Mouse (Mus musculus): ENCODE measurements around the gene a. TPM values are rescaled to one million over a fixed set of nuclear protein-coding genes. Genes with fewer than 3 reads are reported as not detected.
A peak's percentile ranks its signal among the peaks of the same experiment; 100 is the strongest.

Gene a
- polyA plus RNA-seq, 1 experiment from 2014 or later: 0.32 TPM

GRCm38 (mm10) chr2:155057361-155057760 lies 266.2 kb downstream of the a start:
- ATAC-seq (ENCODE audit: extremely low read depth, insufficient number of reproducible peaks, low FRiP score, low TSS enrichment): no peak
- H3K27ac ChIP-seq (replicated peaks): no peak overlapping the region
- H3K27me3 ChIP-seq (replicated peaks): no peaks in the 10 kb centered on the region
- H3K4me1 ChIP-seq: no peaks in the 10 kb centered on the region
- no peak overlapping the region for H3K9ac ChIP-seq
- WGBS: 57% methylated on average over 1 of the region's 1 CpGs
- no peak overlapping the region for H3K4me3 ChIP-seq
- H3K36me3 ChIP-seq: peaks cover 27% of the 10 kb centered on the region
- no peak overlapping the region for H3K4me2 ChIP-seq
- H3K9me3 ChIP-seq: no peaks in the 10 kb centered on the region

DNA sequence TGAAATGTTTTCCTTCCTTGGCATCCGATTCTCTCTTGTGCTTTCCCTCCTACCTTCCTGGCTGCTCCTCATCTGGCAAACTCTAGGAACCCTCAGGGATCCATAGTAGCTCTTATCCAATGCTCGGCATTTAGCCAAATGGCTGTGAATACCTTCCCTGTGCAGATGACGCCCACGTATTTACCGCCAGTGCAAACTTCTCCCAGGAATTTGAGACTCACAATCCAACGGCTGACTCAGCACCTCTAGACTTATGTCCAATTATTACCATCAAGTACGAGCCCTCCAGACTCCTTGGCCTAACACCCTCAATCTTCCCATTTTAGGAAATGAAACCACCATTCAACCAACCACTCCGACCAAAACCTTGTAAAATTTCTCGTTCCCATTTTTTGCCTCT lies 279.8 kb downstream of the a start:
- no peak overlapping the region for H3K9ac ChIP-seq
- no peak overlapping the region for H3K4me3 ChIP-seq
- peaks cover 26% of the 10 kb centered on the region for H3K36me3 ChIP-seq
- H3K4me2 ChIP-seq: no peak overlapping the region
- H3K9me3 ChIP-seq: no peaks in the 10 kb centered on the region
- ATAC-seq (ENCODE audit: extremely low read depth, insufficient number of reproducible peaks, low FRiP score, low TSS enrichment): no peak
- peaks cover 22% of the 10 kb centered on the region for H3K4me1 ChIP-seq
- H3K27ac ChIP-seq (replicated peaks): no peak overlapping the region
- WGBS: 80% methylated on average over 9 of the region's 9 CpGs
- H3K27me3 ChIP-seq (replicated peaks): no peaks in the 10 kb centered on the region

- peak overlapping the region; percentile 93; the same call in 1 of the 2 replicates for H3K9ac ChIP-seq
- H3K36me3 ChIP-seq: peaks cover 11% of the 10 kb centered on the region
- peak overlapping the region; percentile 82 for H3K4me2 ChIP-seq
- H3K27ac ChIP-seq (replicated peaks): no peak overlapping the region
- ATAC-seq (ENCODE audit: extremely low read depth, insufficient number of reproducible peaks, low FRiP score, low TSS enrichment): no peak
- no peaks in the 10 kb centered on the region for H3K9me3 ChIP-seq
- H3K4me1 ChIP-seq: peaks cover 22% of the 10 kb centered on the region
- WGBS: 82% methylated on average over 8 of the region's 8 CpGs
- H3K4me3 ChIP-seq: no peak overlapping the region
- no peaks in the 10 kb centered on the region for H3K27me3 ChIP-seq (replicated peaks)
Observed at GRCm38 (mm10) chr2:155072353-155073145, 281.3 kb downstream of the a start.

DNA sequence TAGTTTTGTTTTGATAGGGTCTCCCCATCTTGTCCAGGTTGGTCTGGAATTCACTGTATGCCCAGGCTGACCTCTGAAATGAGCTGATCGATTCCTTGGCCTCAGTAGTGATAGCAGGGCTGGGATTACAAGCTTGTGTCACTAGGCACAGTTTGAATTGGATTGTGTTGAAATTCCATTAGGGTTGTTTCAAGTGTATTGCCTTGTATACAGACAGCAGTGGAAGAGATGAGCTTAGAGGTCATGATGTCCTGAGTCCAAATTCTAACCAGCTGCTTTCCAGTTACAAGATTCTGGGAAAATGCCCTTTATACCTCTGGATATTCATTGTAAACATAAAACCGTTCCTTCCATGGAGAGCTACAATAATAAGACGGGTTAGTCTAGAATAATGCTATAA lies 282.1 kb downstream of the a start:
- WGBS: 18% methylated on average over 3 of the region's 3 CpGs
- Histone ChIP-seq H3K4me3 (peak overlapping the region; percentile 82), H3K27ac (replicated peaks) (peak overlapping the region; percentile 69)

GRCm38 (mm10) chr2:155073978-155074765 lies 283.0 kb downstream of the a start, which contains the start of gene Ahcy:
Ahcy (minus strand) TSS chr2:155074497.
- Histone ChIP-seq H3K36me3 (no peaks in the 10 kb centered on the region), H3K4me3 (peak within 1 kb of the TSS; percentile 82), H3K27me3 (replicated peaks) (no peaks in the 10 kb centered on the region), H3K9me3 (no peaks in the 10 kb centered on the region), H3K4me1 (peaks cover 22% of the 10 kb centered on the region), H3K27ac (replicated peaks) (peak within 1 kb of the TSS; percentile 69), H3K4me2 (peak within 1 kb of the TSS; percentile 82), H3K9ac (peak within 1 kb of the TSS; percentile 93)
- peak; percentile 85 for ATAC-seq (ENCODE audit: extremely low read depth, insufficient number of reproducible peaks, low FRiP score, low TSS enrichment)
- WGBS: under 1% methylated on average over 56 of the region's 56 CpGs

More for the DNA sequence above, 282.1 kb downstream of the a start:
- Histone ChIP-seq H3K9ac (peak overlapping the region; percentile 93), H3K4me2 (peak overlapping the region; percentile 82), H3K9me3 (no peaks in the 10 kb centered on the region), H3K4me1 (peaks cover 22% of the 10 kb centered on the region), H3K27me3 (replicated peaks) (no peaks in the 10 kb centered on the region), H3K36me3 (peaks cover 3% of the 10 kb centered on the region)
- no peak for ATAC-seq (ENCODE audit: extremely low read depth, insufficient number of reproducible peaks, low FRiP score, low TSS enrichment)

DNA sequence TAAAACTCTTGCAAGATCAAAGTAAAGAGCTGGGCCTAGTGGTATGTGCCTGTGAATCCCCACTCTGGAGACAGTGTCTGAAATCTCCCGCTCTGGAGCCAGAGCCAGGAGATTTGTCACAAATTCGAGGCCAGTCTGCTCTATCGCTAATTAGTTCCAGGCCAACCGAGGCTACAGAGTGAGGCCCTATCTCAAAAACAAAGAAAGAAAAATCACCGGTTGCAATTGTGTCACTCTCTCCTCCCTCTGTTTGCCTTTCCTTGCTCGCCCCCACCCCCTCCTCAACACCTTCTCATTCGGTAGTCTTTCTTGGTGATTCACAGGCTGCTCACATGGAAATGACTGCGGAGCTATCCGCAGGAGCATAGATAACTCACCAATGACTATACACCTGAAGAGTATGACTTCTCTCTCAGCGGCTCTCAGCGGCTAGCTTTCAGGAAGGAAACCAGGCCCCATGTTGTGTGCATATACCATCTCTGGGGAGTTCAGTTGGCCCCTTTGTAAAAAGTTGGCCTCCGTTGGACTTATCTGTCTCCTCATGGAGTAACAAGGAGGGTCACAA lies 283.6 kb downstream of the a start:
- Histone ChIP-seq H3K36me3 (no peaks in the 10 kb centered on the region), H3K9me3 (no peaks in the 10 kb centered on the region), H3K4me1 (peaks cover 22% of the 10 kb centered on the region), H3K4me3 (peak overlapping the region; percentile 82), H3K27me3 (replicated peaks) (no peaks in the 10 kb centered on the region), H3K27ac (replicated peaks) (peak overlapping the region; percentile 69), H3K9ac (peak overlapping the region; percentile 93), H3K4me2 (peak overlapping the region; percentile 82)
- 18% methylated on average over 12 of the region's 12 CpGs for WGBS
- no peak for ATAC-seq (ENCODE audit: extremely low read depth, insufficient number of reproducible peaks, low FRiP score, low TSS enrichment)

DNA sequence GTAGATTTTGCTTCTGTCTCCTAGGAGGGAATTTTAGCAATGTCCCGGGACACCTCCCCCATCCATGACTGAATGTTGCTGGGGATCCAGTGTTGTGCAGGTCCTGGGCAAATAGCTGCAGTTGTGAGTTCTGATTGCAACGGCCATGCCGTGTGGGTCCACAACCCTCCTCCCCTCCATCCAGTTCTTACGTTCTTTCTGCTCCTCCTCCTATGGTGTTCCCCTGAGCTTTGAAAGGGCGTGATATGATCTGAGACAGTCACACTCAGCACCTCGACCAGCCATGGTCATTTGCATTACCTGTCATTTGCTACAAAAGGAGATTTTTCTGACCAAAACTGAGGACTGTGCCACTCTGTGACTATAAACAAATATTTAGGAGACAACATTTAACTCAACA lies 284.4 kb downstream of the a start:
- no peak for ATAC-seq (ENCODE audit: extremely low read depth, insufficient number of reproducible peaks, low FRiP score, low TSS enrichment)
- Histone ChIP-seq H3K9ac (no peak overlapping the region), H3K27me3 (replicated peaks) (no peaks in the 10 kb centered on the region), H3K4me3 (no peak overlapping the region), H3K27ac (replicated peaks) (no peak overlapping the region), H3K4me1 (peaks cover 22% of the 10 kb centered on the region), H3K9me3 (no peaks in the 10 kb centered on the region), H3K36me3 (no peaks in the 10 kb centered on the region), H3K4me2 (no peak overlapping the region)
- 62% methylated on average over 6 of the region's 6 CpGs for WGBS

DNA sequence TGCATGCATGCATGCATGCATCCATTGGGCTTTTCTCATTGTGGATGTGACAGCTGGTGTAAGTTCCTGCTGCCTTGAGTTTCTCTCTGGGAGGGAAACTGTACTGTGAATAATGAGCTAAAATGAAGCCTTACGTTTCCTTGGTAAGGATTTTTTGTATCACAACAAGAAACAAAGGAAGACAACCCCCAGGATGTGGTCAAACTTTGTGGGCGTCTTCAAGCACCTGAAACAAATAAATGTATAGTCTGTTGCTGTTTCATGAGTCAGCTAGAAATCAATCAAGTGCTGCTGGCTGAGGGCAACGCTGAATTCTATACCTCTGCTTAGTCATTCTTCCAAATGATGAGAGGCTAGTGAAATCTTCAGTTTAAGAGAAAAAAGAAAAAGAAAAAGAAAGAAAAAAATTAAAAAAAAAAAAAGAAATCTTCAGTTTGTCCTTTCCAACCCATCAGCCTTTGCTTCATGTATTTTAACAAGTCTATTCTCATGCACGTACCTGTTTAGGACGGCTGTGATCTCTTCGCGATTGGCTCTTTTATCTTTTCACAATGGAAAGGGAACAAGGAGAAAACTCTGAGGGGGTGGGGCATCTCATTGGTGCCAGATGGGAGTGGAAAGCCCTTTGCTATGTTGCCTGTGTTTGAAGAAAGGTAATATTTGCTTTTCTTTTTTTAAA lies 288.4 kb downstream of the a start:
- peaks cover 9% of the 10 kb centered on the region for H3K4me1 ChIP-seq
- no peaks in the 10 kb centered on the region for H3K9me3 ChIP-seq
- no peak overlapping the region for H3K4me2 ChIP-seq
- H3K27ac ChIP-seq (replicated peaks): no peak overlapping the region
- ATAC-seq (ENCODE audit: extremely low read depth, insufficient number of reproducible peaks, low FRiP score, low TSS enrichment): no peak
- no peak overlapping the region for H3K9ac ChIP-seq
- H3K4me3 ChIP-seq: no peak overlapping the region
- WGBS: 44% methylated on average over 7 of the region's 7 CpGs
- no peaks in the 10 kb centered on the region for H3K36me3 ChIP-seq
- H3K27me3 ChIP-seq (replicated peaks): no peaks in the 10 kb centered on the region

- H3K27ac ChIP-seq (replicated peaks): no peak overlapping the region
- no peak overlapping the region for H3K4me2 ChIP-seq
- no peaks in the 10 kb centered on the region for H3K9me3 ChIP-seq
- H3K27me3 ChIP-seq (replicated peaks): no peaks in the 10 kb centered on the region
- ATAC-seq (ENCODE audit: extremely low read depth, insufficient number of reproducible peaks, low FRiP score, low TSS enrichment): no peak
- no peak overlapping the region for H3K4me3 ChIP-seq
- H3K9ac ChIP-seq: no peak overlapping the region
- WGBS: 49% methylated on average over 4 of the region's 4 CpGs
- peaks cover 3% of the 10 kb centered on the region for H3K4me1 ChIP-seq
- H3K36me3 ChIP-seq: no peaks in the 10 kb centered on the region
Observed at GRCm38 (mm10) chr2:155080179-155080530, 289.0 kb downstream of the a start.

DNA sequence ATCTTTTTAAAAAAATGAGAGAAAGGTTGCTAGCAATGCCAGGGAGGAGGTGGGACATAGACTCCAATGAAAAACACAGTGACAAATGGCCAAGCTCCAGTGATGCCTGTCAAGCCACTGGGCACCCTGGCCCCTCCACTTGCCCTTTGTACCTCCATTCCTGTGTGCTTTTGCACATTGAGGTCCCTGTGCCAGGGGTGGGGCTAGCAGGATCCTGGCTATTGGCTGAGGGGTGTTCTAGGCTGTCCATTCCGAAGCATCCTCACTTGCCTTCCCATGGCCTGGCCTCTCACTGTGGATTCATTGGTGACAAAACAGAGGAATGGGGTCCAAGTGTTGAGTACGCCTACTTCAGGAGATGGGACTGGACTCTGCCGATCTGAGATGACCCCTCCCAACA lies 289.9 kb downstream of the a start:
- 76% methylated on average over 3 of the region's 3 CpGs for WGBS
- ATAC-seq (ENCODE audit: extremely low read depth, insufficient number of reproducible peaks, low FRiP score, low TSS enrichment): no peak
- Histone ChIP-seq H3K27me3 (replicated peaks) (no peaks in the 10 kb centered on the region), H3K4me3 (no peak overlapping the region), H3K27ac (replicated peaks) (no peak overlapping the region), H3K36me3 (no peaks in the 10 kb centered on the region), H3K4me1 (no peaks in the 10 kb centered on the region), H3K4me2 (no peak overlapping the region), H3K9me3 (no peaks in the 10 kb centered on the region), H3K9ac (no peak overlapping the region)

Measured in heart, embryonic 13.5 days (tissue).